Mouse (Mus musculus): ENCODE measurements around the gene Olfr211.
"Not testable (repeated sequence)": the region's sequence is repeated elsewhere in the genome, so short reads cannot be mapped to it uniquely, and the experiment has no call there.

Gene Olfr211

DNA sequence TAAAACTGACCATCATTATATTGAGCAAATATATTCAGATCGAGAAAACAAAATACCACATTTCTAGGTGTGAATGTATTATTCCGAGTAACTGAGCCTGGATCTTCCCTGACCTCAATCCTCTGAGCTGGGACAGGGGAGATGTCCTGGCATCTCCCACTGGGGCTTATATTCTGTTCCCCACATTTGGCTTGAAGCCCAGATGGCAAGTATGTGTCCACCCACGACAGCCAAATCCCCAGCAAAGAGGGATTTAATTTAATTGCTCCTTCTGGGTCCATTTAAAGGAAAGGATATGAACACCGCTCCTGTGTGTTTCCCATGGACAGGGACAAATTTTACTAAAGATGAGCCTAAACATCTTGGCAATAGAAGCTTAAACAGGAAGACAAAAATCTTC is at the start of gene Olfr211:
TSS of gene Olfr211 (plus strand) at position 301 of the 400 bp plus-strand sequence.
- DNase-seq (ENCODE audit: low spot score in 2 of 2), result no peak

DNA sequence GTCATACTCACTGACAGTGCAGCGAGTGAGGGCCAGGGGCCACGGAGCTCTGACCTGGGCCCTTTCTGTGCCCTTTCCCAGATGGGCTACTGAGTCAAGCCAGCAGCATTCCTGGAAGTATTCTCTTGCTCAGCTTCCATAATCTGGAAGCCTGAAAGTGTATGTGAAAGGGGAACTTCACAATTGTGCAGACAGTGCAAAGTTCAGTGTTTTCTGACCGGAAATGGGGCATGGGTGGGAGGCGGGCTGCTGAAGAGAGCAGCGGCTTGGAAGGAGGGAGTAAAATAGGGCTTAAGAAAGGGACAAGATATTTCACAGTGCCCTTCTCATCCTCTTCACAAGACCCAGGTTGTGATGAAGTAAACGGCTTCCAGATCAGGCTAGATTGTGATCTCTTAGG is 49.4 kb upstream of the Olfr211 start:
- DNase-seq (ENCODE audit: low spot score in 2 of 2), result no peak

DNA sequence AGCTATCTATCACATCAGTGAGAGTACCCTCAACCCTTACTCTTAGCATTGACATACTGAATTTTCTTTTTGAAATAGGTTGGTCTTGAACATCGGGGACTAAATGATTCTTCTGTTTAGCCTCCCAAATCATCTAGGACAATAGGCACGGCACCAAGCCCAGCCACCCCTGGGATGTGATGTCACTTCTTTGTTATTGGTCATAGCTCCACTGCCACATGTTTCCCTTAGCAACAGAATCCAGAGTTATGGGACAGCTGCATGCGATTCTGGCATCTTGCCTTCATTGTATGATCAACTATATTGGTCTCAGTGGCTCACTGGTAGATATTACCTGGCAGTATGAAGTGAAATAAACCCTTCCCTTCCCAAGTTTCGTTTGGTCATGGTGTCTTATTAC is 48.4 kb upstream of the Olfr211 start:
- no peak for DNase-seq (ENCODE audit: low spot score in 2 of 2)

DNA sequence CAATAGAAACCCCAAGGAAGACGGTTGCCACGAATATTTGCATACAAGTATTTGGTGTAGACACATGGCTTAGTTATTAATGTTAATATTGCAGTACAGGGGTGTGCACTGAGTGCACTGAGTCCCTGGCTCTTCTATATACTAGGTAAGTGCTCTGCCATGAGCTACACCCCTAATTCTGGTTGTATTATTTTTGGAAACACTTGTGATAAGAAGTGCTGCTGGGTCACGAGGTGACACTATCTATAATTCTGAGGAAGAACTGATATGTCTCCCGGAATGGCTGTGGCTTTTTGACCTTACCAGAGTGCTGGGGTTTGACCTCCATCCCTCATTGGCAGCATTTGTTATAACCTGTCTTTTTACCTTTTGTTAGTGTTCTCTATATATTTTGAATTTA is 48.0 kb upstream of the Olfr211 start:
- no peak for DNase-seq (ENCODE audit: low spot score in 2 of 2)

DNA sequence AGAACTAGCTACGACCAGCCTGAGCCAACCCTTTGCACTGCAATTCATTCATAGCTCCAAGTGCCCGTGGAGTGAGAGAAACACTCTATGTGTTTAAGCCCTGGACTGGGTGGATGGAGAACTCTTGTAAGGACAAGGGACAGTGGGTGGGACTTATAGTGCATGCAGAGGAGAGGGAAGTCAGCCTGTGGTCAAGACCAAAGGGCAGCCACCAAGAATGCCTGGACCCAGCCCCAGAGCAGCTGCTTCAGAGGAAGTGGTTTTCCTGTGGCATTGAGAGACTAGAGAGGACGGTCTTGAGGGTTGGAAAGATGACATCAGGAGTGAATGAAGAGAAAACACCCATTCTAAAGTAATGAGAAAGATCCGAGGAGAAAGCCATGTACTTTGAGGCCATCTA is 33.1 kb upstream of the Olfr211 start:
- peak in 1 of 2 experiments; percentile 10 for DNase-seq (ENCODE audit: low spot score in 2 of 2)

DNA sequence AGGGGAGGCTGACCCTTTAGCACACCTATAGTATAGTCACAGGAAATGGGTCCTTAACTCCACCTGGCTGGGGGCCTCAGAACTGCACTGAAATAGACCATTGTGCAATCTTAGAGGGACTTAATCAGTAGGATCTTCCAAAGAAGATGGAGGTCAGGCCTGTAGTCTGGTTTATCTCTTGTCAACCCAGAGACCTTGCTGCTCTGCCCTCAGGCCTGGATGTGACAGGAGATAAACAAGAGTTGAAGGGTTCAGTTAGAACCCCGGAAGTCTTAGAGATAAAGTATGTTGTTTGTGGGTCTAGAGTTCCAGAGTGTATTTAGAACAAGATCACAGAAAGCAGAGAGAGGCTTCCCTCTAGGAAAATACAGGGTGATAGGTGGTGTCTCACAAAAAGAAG is 32.4 kb upstream of the Olfr211 start:
- no peak for DNase-seq (ENCODE audit: low spot score in 2 of 2)

DNA sequence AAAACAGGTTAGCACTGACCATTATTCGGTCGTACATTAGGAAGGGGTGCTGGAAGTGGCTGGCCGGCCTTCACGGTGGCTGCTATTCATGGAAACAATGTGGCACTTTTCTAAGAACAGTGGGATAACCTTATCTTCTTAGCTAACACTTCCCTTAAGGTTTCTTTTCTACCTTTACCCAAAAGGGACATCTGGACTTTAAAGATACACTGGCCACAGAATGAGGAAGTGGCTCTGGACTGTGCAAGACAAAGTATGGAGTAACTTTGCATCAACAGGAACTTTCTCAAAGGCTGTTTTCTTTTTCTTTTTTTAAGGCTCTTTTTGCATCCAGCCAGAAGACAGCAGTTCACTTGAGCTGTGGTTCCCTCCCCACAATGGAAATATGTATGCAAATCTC is 30.2 kb upstream of the Olfr211 start:
- no peak for DNase-seq (ENCODE audit: low spot score in 2 of 2)

DNA sequence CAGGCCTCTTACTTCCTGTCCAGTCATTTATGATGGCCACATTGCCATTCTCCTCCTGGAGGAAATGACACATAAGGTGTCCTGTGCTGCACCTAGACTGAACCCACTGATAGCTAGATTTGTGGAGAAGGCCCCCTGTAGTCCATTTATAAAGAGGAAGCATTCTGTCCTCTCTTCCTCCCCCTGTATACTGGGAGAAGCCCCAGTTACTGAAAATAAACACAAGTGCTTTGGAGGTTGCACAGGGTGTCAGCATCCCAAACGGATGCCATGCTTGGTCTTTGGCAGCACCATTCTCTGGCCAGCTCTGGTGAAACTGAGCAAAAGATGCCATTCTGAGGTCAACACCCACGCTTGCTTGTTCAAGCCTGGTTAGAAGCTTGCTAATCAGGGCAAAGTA is 29.7 kb upstream of the Olfr211 start:
- DNase-seq (ENCODE audit: low spot score in 2 of 2), result no peak

DNA sequence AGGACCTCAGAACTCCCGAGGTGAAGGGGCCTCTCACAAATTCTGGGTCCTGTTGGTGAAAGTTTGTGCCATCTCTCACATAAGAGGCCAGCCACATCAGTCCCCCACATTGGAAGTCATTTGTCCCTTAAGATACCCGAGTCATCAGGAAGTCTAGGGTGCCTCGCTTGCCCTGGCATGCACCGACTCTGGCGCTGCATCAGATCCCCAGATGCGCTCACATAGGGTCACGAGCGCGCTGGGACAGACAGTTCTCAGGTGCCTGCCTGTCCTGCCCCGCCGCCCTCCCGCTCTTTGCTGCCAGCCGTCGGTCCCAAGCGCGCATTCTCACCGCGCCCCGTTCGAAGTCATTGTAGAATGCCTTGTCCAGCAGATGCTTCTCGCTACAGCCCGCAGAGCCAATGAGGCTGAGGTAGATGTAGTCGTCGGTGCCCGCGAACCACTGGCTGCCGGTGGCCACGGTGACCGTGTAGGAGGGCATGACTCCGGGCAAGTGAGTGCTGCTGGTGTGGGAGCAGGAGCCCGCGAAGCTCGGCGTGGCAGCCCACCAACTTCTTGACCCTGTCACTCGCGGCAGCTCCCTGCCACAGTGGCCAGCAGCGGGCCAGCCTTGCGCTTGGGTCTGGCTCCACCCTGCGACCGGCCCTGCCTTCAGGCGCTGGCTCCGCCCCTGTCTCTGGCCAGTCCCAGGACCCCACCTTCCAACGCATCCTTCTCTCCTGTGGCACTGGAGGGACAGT is 28.2 kb upstream of the Olfr211 start, which contains the start of gene Alox5:
TSS of gene Alox5 (minus strand) at position 635 of the 740 bp plus-strand sequence.
- peak in 1 of 2 experiments; percentile 8 for DNase-seq (ENCODE audit: low spot score in 2 of 2)

DNA sequence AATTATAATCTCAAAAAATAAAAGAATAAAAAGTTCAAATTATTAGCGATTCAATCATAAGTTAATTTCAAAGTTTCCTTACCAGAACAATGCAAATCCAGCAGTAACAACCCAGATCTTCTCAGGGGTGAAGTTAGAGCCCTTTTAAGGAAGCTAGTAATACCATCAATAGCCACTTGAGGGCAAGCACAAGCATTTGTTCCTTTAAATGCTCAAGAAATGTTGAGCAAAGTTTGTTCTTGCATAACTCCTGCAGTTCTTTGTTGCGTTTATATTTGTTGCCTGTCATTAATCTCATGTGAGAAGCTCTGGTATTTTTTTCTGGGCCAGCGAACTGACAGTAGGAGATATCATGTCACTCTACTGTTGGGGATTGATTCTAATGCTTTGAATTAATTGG is 20.8 kb upstream of the Olfr211 start:
- DNase-seq (ENCODE audit: low spot score in 2 of 2), result no peak

DNA sequence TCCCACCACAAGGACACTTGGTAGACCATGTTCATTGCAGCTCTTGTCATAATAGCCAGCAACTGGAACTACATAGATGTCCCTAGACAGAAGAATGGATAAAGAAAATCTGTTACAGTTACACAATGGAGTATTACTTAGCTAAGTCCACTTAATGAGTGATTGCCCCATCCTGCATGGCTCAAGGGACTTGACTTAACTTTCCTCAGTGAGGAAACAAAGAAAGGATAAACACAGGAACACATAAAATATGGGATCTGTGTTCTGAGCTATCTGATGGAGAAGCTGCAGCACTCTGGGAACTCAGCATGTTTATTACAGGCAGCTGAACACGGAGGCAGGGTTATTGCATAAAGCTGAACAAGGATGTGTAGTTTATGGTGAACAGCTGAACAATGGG is 3.8 kb upstream of the Olfr211 start:
- DNase-seq (ENCODE audit: low spot score in 2 of 2), result no peak

DNA sequence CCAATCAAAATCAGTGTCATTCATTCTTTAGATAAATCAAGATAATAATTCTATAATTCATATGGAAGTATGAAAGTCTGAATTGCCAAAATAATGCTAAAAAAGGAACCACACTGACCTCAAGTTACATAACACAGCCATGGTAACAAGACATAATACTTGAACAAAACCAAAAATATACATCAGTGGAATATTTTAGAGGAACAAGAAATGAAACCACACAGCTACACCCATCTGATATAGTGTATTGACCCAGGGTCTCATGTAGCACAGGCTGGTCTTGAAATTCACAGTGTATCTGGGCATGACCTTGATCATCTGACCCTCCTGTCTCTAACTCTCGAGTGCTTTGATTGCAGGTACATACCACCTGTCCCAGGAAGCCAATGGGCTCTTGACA is 2.1 kb upstream of the Olfr211 start:
- DNase-seq (ENCODE audit: low spot score in 2 of 2), result no peak

DNA sequence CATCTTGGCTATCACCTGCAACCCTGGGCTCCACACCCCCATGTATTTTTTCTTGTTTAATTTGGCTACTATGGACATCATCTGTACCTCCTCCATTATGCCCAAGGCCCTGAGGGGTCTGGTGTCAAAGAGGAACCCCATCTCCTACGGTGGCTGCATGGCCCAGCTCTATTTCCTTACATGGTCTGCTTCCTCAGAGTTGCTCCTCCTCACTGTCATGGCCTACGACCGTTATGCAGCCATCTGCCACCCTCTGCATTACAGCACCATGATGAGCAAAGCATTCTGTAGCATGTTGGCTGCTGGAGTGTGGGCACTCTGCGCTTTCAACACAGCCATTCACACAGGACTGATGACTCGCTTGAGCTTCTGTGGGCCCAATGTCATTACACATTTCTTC is 4.9 kb downstream of the Olfr211 start:
- DNase-seq (ENCODE audit: low spot score in 2 of 2), result no peak

DNA sequence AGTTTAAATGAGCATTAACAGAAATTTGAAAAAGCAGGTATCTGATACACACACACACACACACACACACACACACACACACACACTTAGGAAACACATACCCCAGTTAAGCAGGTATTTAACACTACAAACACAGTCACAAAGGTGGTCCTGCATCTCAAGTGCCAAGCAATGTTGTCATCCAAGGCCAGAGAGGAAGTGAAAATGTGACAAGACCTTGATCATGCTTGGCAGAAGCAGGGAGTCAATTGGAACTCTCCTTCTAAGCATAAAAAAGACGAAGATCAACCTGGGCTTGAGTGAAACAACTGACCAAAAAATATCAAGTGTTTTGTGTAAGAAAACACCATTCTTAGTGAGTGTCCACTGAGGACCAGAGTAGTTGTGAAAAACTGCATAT is 7.1 kb downstream of the Olfr211 start:
- no peak for DNase-seq (ENCODE audit: low spot score in 2 of 2)

DNA sequence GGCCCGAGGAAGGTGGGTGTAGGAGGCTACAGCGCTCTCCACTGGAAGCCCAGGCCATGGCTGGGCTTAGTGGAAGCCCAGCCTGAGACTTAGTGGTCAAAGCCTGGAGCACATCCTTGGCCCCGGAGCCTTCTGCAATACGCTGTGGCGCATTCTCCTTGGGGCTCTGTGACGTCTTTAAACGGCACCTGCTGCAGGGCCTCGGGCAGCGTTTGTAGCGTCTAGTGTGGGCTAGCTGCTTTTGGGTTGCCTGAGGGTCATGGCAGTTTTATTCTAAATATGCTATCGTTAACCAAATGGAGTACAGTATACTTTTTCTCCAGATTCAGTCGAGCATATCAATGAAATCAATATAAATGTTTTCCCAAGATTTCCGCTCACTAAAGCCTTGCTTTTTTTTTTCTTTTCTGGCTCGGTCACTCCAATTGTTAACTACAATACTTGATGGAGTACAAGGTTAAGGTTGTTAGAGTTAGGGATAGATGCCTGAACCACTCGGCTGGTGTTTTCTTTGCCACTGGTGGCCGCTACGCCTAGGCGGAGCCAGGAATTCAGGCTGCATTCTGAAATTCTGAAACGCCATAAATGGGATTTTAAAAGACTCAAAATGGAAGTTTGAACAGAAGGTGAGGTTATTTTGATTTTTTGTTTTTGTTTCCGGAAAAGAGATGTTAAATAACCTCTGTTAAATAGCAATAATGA is 17.6 kb downstream of the Olfr211 start, which contains the start of gene Olfr212:
TSS of gene Olfr212 (plus strand) at position 215 of the 702 bp plus-strand sequence.
- DNase-seq (ENCODE audit: low spot score in 2 of 2), result not testable (repeated sequence)

DNA sequence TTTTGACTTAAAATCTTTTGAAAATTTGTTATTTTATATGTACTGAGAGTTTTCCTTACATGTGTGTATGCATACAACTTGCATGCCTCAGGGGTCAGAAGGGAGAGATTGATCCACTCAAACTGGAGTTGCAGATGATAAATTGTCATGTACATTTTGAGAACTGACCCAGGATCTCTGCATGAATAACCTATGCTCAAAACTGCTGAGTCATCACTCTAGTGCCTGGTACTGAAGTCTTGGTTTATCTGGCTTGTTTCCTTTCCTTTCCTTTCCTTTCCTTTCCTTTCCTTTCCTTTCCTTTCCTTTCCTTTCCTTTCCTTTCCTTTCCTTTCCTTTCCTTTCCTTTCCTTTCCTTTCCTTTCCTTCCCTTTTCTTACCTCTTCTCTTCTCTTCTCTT is 25.9 kb downstream of the Olfr211 start:
- DNase-seq (ENCODE audit: low spot score in 2 of 2), result no peak

DNA sequence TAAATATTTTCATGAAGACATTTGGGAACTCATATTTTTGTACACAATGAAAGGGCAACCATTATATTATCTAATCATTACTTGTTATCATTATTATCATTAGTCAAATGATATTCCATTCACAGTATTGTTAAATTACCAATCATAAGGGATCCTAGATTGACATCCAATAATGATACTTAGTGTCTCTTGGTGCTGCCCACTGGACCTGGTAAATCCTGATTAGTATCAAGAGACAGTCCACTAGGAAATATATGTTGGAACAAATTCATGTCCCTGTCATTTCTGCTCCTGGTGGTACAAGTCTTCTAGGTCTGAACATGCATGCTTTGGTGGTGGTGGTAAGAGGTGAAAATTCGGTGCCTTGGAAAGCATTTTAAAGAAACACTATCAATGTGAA is 49.3 kb downstream of the Olfr211 start, which contains the start of gene Olfr213:
TSS of gene Olfr213 (plus strand) at position 301 of the 400 bp plus-strand sequence.
- DNase-seq (ENCODE audit: low spot score in 2 of 2), result no peak

DNA sequence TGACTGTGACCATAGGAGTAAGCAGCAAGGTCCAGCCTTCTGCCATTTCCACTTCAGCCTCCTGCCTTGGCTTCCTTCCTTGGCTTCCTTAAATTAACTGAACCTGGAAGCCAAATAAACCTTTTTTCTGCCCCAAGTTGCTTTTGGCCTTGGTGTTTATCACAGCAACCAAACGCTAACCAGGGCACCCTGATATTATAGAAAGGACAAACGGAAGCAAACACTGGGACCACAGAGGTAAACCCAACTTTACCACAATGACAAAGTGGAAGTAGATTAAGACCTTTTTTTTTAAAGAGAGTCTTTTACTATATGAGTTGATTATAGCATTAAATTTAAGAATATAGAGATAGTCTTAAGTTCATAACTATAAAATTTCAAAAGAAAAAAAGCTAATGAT is 53.6 kb downstream of the Olfr211 start:
- no peak for DNase-seq (ENCODE audit: low spot score in 2 of 2)
